In the genomic region with DNA sequence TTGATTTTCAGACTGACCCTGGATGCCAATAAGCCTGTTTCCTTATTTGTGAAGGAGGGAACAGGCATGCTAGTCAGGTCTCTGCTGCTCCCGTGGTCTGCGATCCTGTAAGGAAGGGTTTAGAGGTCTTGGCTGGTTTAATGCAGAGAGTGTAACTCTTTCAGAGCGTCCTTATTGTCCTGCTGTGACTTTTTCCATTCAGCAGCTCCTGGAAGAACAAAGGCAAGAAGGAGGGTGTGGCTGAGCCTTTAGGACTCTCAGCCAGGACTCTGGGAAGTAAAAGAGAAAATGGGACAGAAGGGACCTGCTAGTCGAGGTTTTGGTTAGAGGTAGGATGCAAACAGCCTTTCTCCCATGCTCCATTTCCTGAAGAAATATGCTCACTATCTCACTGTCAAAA, we compare ENCODE assay signal across 21 mouse cellular contexts.
"Had no signal": no experiment of that assay in that cellular context is flagged by ENCODE, and none has a peak within 500 bp of the region (broad histone marks: within the 10 kb centered on the region; RNA-seq: fewer than 3 reads in every experiment).

No protein-coding gene starts in this region.

- H3K4me2 ChIP-seq: lung, embryonic 14.5 days; midbrain, embryonic 12.5 days; neural tube, embryonic 13.5 days; neural tube, embryonic 15.5 days; stomach, embryonic 15.5 days had no signal

- H3K27ac ChIP-seq: midbrain, embryonic 10.5 days; midbrain, embryonic 12.5 days; neural tube, embryonic 13.5 days; neural tube, embryonic 15.5 days; stomach, embryonic 15.5 days; stomach, postnatal 0 days had no signal

- H3K9me3 ChIP-seq: stomach, embryonic 15.5 days had no signal

- DNase-seq: lung, adult 18-20 months; lung, embryonic 14.5 days; lung, postnatal 10 days; lung, postnatal 4 days; midbrain, embryonic 14.5 days; retina, postnatal 1 day; right cerebral cortex, adult 18-20 months; right cerebral cortex, postnatal 25 days; right cerebral cortex, postnatal 4 days; spleen, adult 18-20 months; thymus, adult 2 months; thymus, postnatal 25 days; thymus, postnatal 4 days had no signal

- H3K4me1 ChIP-seq: midbrain, embryonic 12.5 days; neural tube, embryonic 13.5 days; neural tube, embryonic 15.5 days; stomach, embryonic 15.5 days had no signal

- H3K36me3 ChIP-seq: midbrain, embryonic 10.5 days; midbrain, embryonic 12.5 days; neural tube, embryonic 13.5 days; neural tube, embryonic 15.5 days; stomach, embryonic 15.5 days had no signal

- H3K9ac ChIP-seq: lung, embryonic 14.5 days; midbrain, embryonic 12.5 days; neural tube, embryonic 13.5 days; neural tube, embryonic 15.5 days; stomach, embryonic 15.5 days had no signal

- H3K27me3 ChIP-seq: midbrain, embryonic 12.5 days; neural tube, embryonic 13.5 days; neural tube, embryonic 15.5 days; stomach, embryonic 15.5 days had no signal

- ATAC-seq: midbrain, embryonic 16.5 days had no signal

- H3K4me3 ChIP-seq: midbrain, embryonic 10.5 days; midbrain, embryonic 12.5 days; myocyte; neural tube, embryonic 13.5 days; neural tube, embryonic 15.5 days; stomach, embryonic 15.5 days had no signal
